Mouse (Mus musculus) left cerebral cortex, adult 18-20 months (tissue): ENCODE measurements at regions not wholly inside any gene's neighbourhood (a gene's known extent, or its start where the extent isn't known, plus 50 kb on each side); places are given as distances from the start of the nearest gene placed in this dataset.
A peak's percentile ranks its signal among the peaks of the same experiment; 100 is the strongest.

Source experiments
- DNase-seq, 2 experiments: peaks; one replicate each; pipeline ENCODE4 v3.0.0; 2021 to 2022; ENCODE audit warnings: low spot score in 2 of 2, mixed read lengths in 1 of 2

GRCm38 (mm10) chr9:30522595-30523350, 95.9 kb downstream of the Snx19 start:
- no peak for DNase-seq

DNA sequence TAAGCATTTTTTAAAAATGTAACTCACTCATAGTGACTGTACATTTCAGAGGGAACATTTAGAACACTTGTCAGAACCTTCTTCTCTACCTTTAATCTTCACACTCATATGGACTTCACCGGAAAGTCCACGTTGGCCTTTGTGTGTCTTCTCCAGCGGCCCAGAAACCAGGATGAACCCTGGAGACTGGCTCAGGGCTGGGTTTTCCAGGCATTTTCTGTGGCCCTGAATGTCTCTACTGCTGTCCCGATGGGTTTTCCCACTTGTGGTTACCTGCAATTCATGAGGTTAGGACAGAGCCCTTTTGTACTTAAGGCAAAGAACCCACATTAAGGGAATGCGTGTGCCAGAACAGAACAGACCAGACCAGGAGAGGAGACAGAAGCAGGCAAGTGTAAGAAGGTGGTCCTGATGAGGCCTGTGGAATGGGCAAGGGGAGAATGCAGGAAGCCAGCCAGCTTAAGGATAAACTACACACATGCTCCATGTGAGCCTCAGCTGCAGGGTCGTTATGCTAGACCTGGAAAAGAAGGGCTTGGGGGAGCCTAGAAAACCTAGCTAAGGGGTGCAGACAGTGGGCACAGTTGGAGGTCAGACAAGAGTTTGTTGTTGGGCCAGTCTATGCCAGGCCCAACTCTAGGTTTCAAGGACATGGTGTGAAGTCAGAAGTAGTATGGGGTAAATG, 94.8 kb downstream of the Snx19 start:
- no peak for DNase-seq

DNA sequence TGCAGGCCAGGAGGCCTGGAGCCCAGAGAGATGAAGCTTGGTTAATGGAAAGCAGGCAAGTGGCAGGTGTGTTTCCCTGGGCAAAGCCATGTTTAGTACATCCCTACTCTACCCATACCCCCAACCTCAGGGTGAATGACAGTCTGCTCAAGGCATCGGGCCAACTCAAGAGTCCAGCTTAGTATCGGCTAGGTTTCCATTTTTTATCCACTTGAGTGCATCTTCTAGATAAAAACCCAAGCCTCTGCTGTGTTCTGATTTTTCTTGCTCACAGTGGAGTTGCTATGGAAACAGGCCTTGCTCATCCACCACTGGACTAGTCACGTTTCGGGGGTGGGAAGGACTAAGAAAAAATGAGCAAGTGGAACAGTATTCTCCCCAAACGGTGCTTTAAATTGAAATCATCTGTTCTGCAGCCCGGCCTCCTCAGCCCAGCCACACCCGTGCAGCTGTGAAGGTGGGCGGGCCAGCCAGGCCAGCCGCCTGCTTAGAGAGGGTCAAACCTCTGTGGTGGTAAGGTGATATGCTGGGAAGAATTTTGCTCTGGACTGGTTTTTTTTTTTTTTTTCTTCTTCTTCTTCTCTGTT, 94.0 kb downstream of the Snx19 start:
- DNase-seq = peak; percentile 43 to 66

GRCm38 (mm10) chr9:30520116-30520515, 93.2 kb downstream of the Snx19 start:
- no peak for DNase-seq

DNA sequence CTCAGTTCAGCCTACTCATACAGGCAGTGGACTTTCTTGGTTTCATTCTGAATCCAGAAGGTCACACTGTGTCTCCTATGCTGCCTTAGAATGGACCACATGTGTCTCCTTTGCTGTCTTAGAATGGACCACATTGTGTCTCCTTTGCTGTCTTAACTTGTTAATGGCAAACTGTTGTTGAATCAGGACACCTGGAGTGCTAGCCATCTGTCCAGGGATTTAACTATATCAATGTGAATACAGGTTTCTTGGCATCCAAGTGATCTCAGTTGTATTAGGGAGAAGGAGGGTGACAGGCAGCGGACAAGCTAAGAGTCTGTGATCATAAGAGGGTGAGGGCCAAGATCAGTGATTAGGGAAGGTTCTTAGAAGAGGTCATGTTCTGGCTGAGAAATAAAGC, 92.3 kb downstream of the Snx19 start:
- no peak for DNase-seq
